Mouse (Mus musculus): Measurements from ENCODE around the gene Slc9a1. TPM values are rescaled to one million over a fixed set of nuclear protein-coding genes. Genes with fewer than 3 reads are reported as not detected.
A peak's percentile ranks its signal among the peaks of the same experiment; 100 is the strongest.

Slc9a1 gene
- polyA plus RNA-seq, 1 experiment from 2014 or later: 5.7 TPM

DNA sequence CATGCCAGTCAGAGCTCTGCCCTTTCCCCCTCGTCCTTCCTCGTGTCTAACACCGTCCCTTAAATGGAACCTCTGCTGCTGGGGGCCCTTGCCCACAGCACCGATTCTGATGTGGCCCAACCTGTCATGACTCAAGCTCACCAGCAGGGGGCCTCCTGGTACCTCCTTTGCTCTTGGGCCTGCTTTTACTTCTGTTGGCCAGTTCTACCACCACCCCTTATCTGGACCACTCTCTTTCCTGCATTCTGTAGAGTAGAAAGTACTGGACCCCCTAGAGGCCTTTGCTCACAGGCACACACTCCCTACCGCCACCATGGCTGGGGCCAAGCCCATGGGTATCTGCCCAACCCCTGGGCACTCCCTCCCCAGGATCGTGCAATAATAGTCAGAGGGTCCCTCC, 53.6 kb downstream of the Slc9a1 start:
- 45% methylated on average over 6 of the region's 6 CpGs for WGBS
- no peak overlapping the region for H3K4me3 ChIP-seq (replicated peaks; ENCODE audit: low read depth, low read length)
- no peak overlapping the region for H3K9ac ChIP-seq (ENCODE audit: low read depth, low read length)
- H3K27ac ChIP-seq: no peak overlapping the region
- no peaks in the 10 kb centered on the region for H3K9me3 ChIP-seq (replicated peaks; ENCODE audit: low read length)
- peak; percentile 66 for DNase-seq (ENCODE audit: low spot score)
- no peaks in the 10 kb centered on the region for H3K27me3 ChIP-seq (ENCODE audit: insufficient read depth, low read length)
- H3K4me1 ChIP-seq (replicated peaks; ENCODE audit: insufficient read depth, low read length): no peaks in the 10 kb centered on the region
- H3K4me2 ChIP-seq (ENCODE audit: low read length): no peak overlapping the region
- no peak for ATAC-seq (replicated peaks; ENCODE audit: low FRiP score, low read depth)
- H3K36me3 ChIP-seq (ENCODE audit: insufficient read depth, low read length): peaks cover 10% of the 10 kb centered on the region
- peak; percentile 83 for TF ChIP-seq CTCF (IDR thresholded peaks at IDR 0.05; ENCODE audit: low read depth)

DNA sequence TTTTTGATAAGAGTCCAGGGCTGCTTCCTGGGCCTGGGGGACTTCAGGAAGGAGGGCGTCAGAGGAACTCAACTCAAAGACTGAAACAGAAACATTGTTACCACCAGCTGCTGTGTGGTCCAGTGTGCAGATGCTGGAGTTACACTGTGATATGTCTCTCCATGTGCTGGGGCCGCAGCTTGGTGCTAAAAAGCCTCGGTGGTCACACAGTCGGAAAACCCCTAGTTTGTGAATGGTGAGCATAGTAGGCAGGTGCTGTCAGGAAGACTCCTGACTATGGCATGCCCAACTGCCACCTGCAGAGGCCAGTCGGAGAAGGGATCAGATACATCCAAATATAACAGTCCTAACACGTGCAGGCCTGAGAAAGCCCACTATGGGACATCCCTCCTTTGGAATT, 54.2 kb downstream of the Slc9a1 start:
- no peak for ATAC-seq (replicated peaks; ENCODE audit: low FRiP score, low read depth)
- 76% methylated on average over 6 of the region's 6 CpGs for WGBS
- Histone ChIP-seq H3K9ac (ENCODE audit: low read depth, low read length) (no peak overlapping the region), H3K4me3 (replicated peaks; ENCODE audit: low read depth, low read length) (no peak overlapping the region), H3K4me1 (replicated peaks; ENCODE audit: insufficient read depth, low read length) (no peaks in the 10 kb centered on the region), H3K27ac (no peak overlapping the region), H3K27me3 (ENCODE audit: insufficient read depth, low read length) (no peaks in the 10 kb centered on the region), H3K9me3 (replicated peaks; ENCODE audit: low read length) (no peaks in the 10 kb centered on the region), H3K36me3 (ENCODE audit: insufficient read depth, low read length) (peaks cover 8% of the 10 kb centered on the region), H3K4me2 (ENCODE audit: low read length) (no peak overlapping the region)
- TF ChIP-seq CTCF (IDR thresholded peaks at IDR 0.05; ENCODE audit: low read depth): no peak
- no peak for DNase-seq (ENCODE audit: low spot score)

DNA sequence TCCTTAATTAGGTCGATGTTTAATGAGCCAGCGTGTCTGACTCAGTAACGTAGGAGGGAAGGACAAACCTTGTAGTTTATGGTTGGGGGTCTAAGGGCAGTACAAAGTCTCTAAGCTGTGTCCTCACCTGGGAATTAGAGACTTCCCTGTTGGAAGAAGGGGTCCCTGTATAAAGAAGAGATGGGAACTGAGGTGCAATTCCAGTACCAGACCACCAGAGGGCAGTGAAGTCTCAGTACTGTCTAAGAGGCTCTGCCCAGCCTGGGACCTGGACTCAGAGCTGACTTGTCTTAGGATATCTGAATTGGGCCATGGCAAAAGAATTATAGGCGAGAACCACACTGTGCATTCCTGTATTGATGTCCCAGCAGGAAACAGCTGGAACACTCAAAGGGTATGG, 54.6 kb downstream of the Slc9a1 start:
- no peak overlapping the region for H3K27ac ChIP-seq
- no peaks in the 10 kb centered on the region for H3K9me3 ChIP-seq (replicated peaks; ENCODE audit: low read length)
- DNase-seq (ENCODE audit: low spot score) (peak; percentile 91), ATAC-seq (replicated peaks; ENCODE audit: low FRiP score, low read depth) (0 out of 2 replicates have a peak, but pooled peaks have one; percentile 20)
- H3K27me3 ChIP-seq (ENCODE audit: insufficient read depth, low read length): no peaks in the 10 kb centered on the region
- no peak overlapping the region for H3K4me2 ChIP-seq (ENCODE audit: low read length)
- H3K4me1 ChIP-seq (replicated peaks; ENCODE audit: insufficient read depth, low read length): no peaks in the 10 kb centered on the region
- H3K9ac ChIP-seq (ENCODE audit: low read depth, low read length): no peak overlapping the region
- peak; percentile 92 for TF ChIP-seq CTCF (IDR thresholded peaks at IDR 0.05; ENCODE audit: low read depth)
- H3K36me3 ChIP-seq (ENCODE audit: insufficient read depth, low read length): peaks cover 7% of the 10 kb centered on the region
- 31% methylated on average over 4 of the region's 4 CpGs for WGBS
- no peak overlapping the region for H3K4me3 ChIP-seq (replicated peaks; ENCODE audit: low read depth, low read length)

DNA sequence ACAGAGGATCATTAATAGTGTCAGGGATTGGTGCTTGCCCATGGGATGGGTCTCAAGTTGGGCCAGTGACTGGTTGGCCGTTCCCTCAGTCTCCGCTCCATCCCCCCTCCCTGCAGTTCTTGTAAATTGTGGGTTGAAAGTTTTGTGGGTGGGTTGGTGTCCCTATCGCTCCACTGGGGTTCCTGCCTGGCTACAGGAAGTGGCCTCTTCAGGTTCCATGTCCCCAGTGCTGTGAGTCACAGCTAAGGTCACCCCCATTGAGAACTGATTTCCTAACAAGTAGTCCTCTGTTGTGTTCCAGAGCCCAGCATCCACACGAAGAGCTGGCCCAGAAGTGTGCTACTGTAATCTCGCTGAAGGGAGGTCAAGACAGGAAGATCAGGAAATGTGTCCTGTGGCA, 56.6 kb downstream of the Slc9a1 start:
- no peak for ATAC-seq (replicated peaks; ENCODE audit: low FRiP score, low read depth)
- WGBS: 77% methylated on average over 5 of the region's 5 CpGs
- Histone ChIP-seq H3K36me3 (ENCODE audit: insufficient read depth, low read length) (peaks cover 7% of the 10 kb centered on the region), H3K9ac (ENCODE audit: low read depth, low read length) (no peak overlapping the region), H3K27me3 (ENCODE audit: insufficient read depth, low read length) (no peaks in the 10 kb centered on the region), H3K9me3 (replicated peaks; ENCODE audit: low read length) (no peaks in the 10 kb centered on the region), H3K4me1 (replicated peaks; ENCODE audit: insufficient read depth, low read length) (no peaks in the 10 kb centered on the region), H3K4me2 (ENCODE audit: low read length) (no peak overlapping the region), H3K27ac (no peak overlapping the region), H3K4me3 (replicated peaks; ENCODE audit: low read depth, low read length) (no peak overlapping the region)
- DNase-seq (ENCODE audit: low spot score): no peak
- TF ChIP-seq CTCF (IDR thresholded peaks at IDR 0.05; ENCODE audit: low read depth): no peak

DNA sequence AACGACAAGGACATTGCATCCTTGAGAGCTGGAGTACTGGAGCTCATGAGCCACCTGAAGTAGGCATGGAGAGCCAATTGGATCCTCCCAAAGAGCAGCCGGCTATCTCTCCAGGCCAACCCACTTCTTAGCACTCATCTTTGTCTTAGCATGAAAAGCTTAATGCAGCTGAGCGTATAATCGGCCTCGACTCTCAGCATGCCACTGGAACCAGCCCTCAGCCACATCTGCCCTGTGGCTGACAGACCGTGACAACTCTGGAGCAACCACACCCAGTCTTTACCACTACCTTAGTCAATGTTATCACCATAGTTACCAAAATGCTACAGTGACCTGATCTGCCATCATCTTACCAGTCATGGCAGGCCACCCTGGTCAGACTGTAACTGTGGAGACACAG, 62.0 kb downstream of the Slc9a1 start:
- H3K4me1 ChIP-seq (replicated peaks; ENCODE audit: insufficient read depth, low read length): no peaks in the 10 kb centered on the region
- no peak overlapping the region for H3K9ac ChIP-seq (ENCODE audit: low read depth, low read length)
- WGBS: 69% methylated on average over 6 of the region's 6 CpGs
- DNase-seq (ENCODE audit: low spot score) (no peak), ATAC-seq (replicated peaks; ENCODE audit: low FRiP score, low read depth) (no peak)
- no peaks in the 10 kb centered on the region for H3K36me3 ChIP-seq (ENCODE audit: insufficient read depth, low read length)
- no peak overlapping the region for H3K4me2 ChIP-seq (ENCODE audit: low read length)
- no peaks in the 10 kb centered on the region for H3K9me3 ChIP-seq (replicated peaks; ENCODE audit: low read length)
- TF ChIP-seq CTCF (IDR thresholded peaks at IDR 0.05; ENCODE audit: low read depth): no peak
- H3K4me3 ChIP-seq (replicated peaks; ENCODE audit: low read depth, low read length): no peak overlapping the region
- no peak overlapping the region for H3K27ac ChIP-seq
- H3K27me3 ChIP-seq (ENCODE audit: insufficient read depth, low read length): no peaks in the 10 kb centered on the region

DNA sequence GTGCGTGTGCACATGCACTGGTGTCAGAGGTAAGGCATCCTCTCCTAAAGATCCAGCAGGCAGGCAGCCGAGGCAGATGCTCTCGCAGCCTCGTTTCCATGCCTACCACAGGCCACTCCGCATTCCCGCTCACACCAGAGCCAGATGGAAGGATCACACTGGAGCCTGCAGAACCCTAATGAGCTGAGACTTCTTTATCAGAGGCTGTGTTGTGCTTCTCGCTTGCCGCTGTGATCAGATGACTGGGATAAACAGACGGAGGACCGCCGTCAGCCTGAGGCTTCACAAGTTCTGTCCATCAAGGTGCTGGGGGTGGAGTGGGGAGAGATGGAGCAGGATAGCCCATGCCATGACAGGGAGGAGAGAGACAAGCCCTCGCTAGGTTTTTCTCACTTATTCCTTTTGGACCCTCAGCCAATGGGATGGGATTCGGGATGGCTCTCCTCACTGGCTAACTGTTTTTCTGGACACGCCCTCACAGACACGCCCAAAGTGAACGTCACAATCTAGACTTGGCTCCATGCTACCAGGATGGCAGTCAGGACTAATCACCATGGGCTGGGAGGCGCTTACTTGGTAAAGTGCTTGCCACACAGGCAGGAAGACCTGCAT, 63.2 kb downstream of the Slc9a1 start:
- no peaks in the 10 kb centered on the region for H3K36me3 ChIP-seq (ENCODE audit: insufficient read depth, low read length)
- H3K4me1 ChIP-seq (replicated peaks; ENCODE audit: insufficient read depth, low read length): no peaks in the 10 kb centered on the region
- H3K4me3 ChIP-seq (replicated peaks; ENCODE audit: low read depth, low read length): no peak overlapping the region
- TF ChIP-seq CTCF (IDR thresholded peaks at IDR 0.05; ENCODE audit: low read depth): no peak
- WGBS: 20% methylated on average over 17 of the region's 17 CpGs
- DNase-seq (ENCODE audit: low spot score) (no peak), ATAC-seq (replicated peaks; ENCODE audit: low FRiP score, low read depth) (no peak)
- no peaks in the 10 kb centered on the region for H3K9me3 ChIP-seq (replicated peaks; ENCODE audit: low read length)
- H3K27me3 ChIP-seq (ENCODE audit: insufficient read depth, low read length): no peaks in the 10 kb centered on the region
- H3K9ac ChIP-seq (ENCODE audit: low read depth, low read length): no peak overlapping the region
- H3K4me2 ChIP-seq (ENCODE audit: low read length): no peak overlapping the region
- H3K27ac ChIP-seq: no peak overlapping the region

DNA sequence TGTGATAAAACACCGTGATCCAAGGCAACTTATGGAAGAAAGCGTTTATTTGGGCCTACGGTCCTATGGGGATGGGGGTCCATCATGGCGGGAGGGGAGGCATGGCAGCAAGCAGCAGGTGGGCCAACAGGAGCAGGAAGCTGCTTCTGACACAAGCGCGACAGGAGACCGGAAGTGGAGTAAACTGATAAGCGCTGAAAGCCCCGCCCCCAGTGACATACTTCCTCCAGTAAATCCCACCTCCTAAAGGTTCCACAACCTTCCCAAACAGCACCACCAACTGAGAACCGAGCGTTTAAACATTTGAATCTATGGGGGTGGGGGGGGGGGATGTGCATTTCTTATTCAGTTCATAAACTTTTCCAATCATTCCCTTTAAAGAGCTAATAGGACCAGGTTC, 66.4 kb downstream of the Slc9a1 start:
- H3K9me3 ChIP-seq (replicated peaks; ENCODE audit: low read length): no peaks in the 10 kb centered on the region
- WGBS: 92% methylated on average over 11 of the region's 11 CpGs
- H3K9ac ChIP-seq (ENCODE audit: low read depth, low read length): no peak overlapping the region
- no peaks in the 10 kb centered on the region for H3K36me3 ChIP-seq (ENCODE audit: insufficient read depth, low read length)
- H3K27me3 ChIP-seq (ENCODE audit: insufficient read depth, low read length): no peaks in the 10 kb centered on the region
- no peak overlapping the region for H3K4me3 ChIP-seq (replicated peaks; ENCODE audit: low read depth, low read length)
- no peak for DNase-seq (ENCODE audit: low spot score)
- H3K4me1 ChIP-seq (replicated peaks; ENCODE audit: insufficient read depth, low read length): peaks cover 13% of the 10 kb centered on the region; the same call in 1 of the 2 replicates
- no peak overlapping the region for H3K4me2 ChIP-seq (ENCODE audit: low read length)
- no peak overlapping the region for H3K27ac ChIP-seq
- no peak for TF ChIP-seq CTCF (IDR thresholded peaks at IDR 0.05; ENCODE audit: low read depth)
- ATAC-seq (replicated peaks; ENCODE audit: low FRiP score, low read depth): no peak

Measured in kidney, postnatal 0 days (tissue).